Mouse (Mus musculus): Measurements from ENCODE around the gene Usp24.

Gene Usp24

GRCm38 (mm10) chr4:106435426-106435825 is 119.4 kb downstream of the Usp24 start:
- DNase-seq = no peak

DNA sequence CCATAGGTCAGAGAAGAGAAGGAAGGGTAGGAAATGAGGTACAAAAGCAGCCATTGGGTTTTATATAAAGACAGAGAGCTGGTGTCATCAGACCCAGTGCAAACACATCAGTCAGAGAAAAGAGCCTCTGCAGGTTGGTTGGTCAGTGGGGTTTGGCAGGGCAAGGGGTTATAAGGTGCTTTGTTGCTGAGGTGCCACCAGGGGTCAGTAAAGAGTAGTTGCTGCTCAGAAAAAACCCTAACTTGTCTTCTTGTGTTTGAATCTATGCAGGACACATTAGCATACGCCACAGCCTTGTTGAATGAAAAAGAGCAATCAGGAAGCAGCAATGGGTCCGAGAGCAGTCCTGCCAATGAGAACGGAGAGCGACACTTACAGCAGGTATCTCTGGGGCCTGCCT is 120.5 kb downstream of the Usp24 start:
- DNase-seq = peak; percentile 28

GRCm38 (mm10) chr4:106437207-106437606 is 121.2 kb downstream of the Usp24 start:
- DNase-seq = no peak

GRCm38 (mm10) chr4:106438763-106439162 is 122.8 kb downstream of the Usp24 start:
- DNase-seq = no peak

GRCm38 (mm10) chr4:106443182-106443581 is 127.2 kb downstream of the Usp24 start:
- no peak for DNase-seq

- DNase-seq = no peak
Measured at GRCm38 (mm10) chr4:106449306-106449705, 133.3 kb downstream of the Usp24 start.

DNA sequence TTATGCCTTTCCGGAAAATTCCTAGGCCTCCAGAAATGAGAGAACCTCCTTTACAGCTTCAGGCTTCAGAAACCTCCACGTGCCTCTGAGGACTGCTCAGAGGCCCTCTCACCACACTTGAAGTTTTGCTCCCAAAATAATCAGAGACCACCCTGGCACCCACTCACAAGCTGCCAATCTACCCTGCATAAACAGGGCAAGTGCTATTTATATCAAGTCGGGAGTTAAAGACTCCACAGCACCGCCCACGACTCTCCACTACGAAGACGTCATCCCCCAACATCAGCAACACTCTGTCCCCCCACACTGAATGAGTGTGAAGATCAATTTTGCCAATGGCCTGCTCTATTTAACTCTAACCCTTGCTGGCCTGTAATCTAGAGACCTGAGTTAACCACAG is 136.4 kb downstream of the Usp24 start:
- DNase-seq = no peak

DNA sequence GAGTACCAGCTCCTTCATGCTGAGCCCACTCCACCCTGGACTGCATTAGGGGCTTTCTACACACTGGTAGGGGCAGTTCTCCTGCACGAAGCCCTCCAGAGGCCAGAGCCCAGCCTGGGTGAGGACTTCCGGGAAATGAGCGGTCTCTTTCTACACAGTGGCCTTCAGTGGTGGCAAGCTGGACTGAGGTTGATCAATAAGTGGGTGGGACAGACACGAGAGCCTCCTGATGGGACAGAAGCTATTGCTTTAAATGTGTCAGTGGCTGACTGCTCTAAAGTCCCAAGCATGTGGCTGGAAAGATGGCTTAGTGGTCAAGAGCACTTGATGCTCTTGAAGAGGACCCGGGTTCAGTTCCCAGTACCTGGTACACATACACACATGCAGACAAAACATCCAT is 137.1 kb downstream of the Usp24 start:
- no peak for DNase-seq

GRCm38 (mm10) chr4:106453516-106453915 is 137.5 kb downstream of the Usp24 start:
- DNase-seq = no peak

GRCm38 (mm10) chr4:106454541-106454940 is 138.5 kb downstream of the Usp24 start:
- DNase-seq = no peak

DNA sequence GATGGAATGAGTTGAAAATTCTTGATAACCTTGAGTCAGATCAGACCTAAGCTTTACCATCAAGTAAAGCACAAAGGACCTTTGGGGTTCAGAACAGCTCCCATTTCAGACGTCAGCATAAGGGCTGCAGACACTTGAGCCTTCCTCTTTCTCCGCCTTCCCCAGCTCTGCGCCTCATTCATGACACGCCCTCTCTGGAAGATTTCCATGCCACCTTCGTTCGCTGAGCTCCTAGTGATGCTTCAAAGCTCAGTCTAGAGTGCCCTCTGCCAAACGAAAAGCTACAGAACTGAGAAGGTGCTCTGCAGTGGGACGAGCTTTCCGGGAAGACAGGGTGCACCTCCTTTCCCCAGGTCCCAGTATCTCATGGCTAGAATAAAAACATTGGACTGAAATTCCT is 146.0 kb downstream of the Usp24 start:
- DNase-seq = no peak

DNA sequence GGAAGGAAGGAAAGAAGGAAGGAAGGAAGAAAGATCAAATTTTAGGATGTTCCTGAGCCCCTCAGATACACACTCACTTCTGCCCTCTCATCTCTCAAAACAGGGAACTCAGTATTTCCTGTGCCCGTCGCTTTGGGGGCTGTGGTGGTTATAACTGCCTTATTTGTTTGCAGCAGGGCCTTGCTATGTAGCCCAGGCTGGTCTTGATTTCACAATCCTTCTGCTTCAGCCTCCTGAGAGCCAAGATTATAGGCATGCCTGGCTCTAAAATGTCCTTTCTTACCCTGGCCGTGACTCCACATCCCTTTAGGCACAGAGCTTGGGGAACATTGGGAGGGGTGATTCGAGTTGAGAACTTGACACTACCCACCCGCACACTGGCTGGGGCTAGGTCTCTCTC is 146.5 kb downstream of the Usp24 start:
- DNase-seq = no peak

- DNase-seq = peak; percentile 53
Measured at GRCm38 (mm10) chr4:106463174-106463801, 147.3 kb downstream of the Usp24 start.

- DNase-seq = no peak
Measured at GRCm38 (mm10) chr4:106467420-106468110, 151.6 kb downstream of the Usp24 start.

GRCm38 (mm10) chr4:106470921-106471320 is 154.9 kb downstream of the Usp24 start:
- DNase-seq = peak; percentile 37

DNA sequence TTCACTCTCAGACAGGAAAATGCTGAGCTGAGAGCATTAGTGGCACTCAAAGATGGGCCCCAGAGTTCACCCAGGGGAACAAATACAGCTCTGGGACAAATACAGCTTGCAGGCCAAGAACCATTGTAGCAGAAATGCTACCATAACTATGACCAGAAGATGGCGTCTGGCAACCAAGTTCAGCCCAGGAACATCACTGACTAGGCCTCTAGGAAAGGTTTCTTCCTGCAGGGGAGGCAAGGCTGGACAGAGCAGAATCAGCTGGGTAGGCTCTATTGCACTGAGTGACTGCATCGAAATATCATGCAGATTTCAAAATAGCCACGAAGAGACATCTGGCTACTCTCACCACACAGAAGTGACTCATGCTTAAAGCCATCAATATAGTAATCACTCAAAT is 156.3 kb downstream of the Usp24 start:
- DNase-seq = peak; percentile 75

DNA sequence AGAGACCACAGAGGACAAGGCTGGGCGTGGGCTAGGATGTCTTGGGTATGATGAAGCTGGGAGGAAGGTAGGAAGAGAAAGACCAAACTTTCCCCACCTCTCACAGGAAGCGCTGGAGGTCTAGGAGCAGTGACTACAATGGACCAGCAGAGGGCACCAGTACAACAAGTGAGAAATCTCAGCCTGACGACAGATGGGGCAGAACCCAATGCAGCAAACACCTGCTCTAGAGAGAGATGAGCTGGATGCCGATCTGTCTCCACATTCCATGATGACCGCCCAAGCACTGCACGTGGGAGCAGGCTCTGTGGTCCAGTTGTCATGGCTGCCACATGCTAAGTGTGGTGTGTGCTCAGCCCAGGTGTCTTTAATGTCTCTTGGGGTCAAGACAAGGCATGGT is 158.2 kb downstream of the Usp24 start:
- peak; percentile 73 for DNase-seq

GRCm38 (mm10) chr4:106480545-106480944 is 164.5 kb downstream of the Usp24 start:
- DNase-seq = no peak

DNA sequence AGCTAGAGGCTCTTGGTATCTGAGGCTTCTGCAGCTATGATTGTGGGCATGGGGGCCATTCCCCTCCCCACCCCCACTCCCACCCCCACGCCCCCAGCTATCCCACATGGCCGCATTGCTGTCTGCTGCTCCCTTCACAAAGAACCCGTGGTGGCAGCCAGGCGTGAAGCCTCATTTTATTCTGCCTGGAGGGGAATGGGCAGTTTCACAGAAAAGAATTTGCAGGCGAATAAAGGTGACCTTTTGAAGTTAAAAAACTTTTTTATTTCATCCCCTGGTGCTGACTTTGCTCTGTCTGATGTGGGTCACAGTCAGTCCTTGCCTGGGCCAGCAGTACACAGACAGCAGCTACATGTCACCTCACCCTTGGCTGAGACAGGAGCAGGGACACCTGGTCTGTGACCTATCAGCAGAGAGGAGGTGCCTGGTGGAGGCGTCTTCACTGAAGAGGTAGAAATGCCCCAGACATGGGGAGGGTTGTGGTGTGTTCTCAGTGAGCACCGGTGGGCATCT is 167.3 kb downstream of the Usp24 start:
- no peak for DNase-seq

DNA sequence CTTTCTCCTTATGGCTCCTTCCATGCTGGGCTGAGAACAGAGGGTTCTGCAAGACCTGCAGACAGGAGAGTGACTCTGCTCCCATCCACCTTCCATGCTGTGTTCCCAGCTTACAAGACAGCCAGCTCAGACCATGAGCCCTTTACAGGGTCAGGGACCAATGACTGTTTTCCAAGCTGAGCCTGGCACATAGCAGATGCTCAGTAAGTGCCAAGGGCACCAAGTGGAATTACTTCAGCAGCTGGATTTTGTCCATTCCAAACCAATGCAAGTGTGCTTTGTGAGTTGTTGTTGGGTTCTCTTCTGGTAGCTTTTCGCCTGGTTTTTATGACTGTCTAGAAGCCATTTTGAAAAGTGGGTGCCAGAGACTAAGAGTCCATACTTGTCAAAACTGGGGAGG is 167.8 kb downstream of the Usp24 start:
- DNase-seq = no peak

DNA sequence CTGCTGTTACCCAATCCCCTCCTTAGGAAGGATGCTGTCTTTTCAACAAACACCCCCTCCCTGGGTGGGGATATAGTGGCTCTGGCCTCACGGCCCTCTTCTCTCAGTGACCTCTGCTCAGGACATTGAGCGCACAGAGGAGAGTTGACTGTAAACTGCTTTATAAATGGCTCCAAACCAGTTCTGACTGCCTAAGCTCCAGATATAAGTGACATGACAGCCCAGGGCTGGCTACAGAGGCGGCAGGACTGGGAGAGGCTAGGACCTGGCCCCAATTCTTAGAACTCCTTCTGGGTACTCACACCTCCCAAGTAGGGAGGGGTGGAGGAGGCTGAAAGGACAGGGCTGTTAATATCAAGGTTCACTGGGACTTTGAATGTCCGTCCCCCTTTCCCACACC is 174.6 kb downstream of the Usp24 start:
- peak; percentile 46 for DNase-seq

Measured in kidney, postnatal 10 days (tissue).